Mouse (Mus musculus): Measurements from ENCODE around the gene Ptprf.

Gene Ptprf

GRCm38 (mm10) chr4:118282182-118282562 is 9.0 kb downstream of the Ptprf start:
- DNase-seq = no peak

DNA sequence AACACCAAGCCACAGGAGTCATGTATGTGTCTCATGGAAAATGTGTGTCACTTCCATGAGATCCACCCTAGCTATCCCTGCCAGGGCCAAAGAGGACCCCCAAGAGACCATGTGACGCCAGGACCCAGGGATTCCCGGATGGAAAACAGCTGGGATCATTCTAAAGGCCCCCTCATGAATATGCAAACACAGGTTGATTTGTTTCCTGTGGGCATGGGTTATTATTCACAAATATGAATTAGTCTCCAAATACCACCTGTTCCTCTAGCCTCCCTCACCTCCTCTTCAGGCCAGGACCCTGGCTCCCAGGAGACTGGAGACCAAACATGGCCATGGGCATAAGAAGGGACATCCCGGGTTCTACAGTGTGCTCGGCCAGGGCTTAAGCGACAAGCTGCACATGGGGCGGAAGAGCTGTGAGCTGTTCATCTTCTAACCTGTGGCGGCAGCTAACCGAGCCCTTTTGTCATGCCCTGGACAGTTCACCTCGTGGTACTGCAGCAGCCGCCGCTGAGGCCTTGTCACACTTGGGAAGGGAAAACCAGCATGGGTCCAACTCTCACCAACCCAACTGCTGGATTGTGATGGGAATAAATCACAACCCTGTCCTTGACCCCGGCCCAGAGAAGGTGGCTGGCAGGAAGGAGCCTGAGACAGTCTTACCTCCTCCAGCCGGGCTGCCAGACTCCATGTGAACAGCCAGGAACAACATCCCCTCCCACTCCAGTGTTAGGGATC is 9.6 kb downstream of the Ptprf start:
- DNase-seq = no peak

DNA sequence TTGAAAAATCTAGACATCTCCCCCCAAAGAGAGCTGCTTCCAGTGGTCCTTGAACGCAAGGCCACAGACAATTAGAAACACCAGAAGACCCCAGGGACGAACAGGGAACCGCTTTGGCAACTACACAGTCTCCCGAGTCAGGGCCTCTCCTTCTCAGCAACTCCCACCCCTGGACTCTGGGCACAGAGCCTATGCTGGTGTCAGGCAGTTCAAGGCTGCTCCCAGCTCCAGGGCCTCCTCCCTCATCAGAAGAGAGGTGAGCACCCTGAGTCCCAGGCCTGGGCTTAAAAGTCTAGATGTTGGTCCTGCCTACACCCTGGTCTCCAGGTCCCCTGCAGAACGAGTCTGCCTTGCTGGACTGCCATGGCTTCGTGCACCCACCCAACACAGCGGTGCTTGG is 10.7 kb downstream of the Ptprf start:
- no peak for DNase-seq

DNA sequence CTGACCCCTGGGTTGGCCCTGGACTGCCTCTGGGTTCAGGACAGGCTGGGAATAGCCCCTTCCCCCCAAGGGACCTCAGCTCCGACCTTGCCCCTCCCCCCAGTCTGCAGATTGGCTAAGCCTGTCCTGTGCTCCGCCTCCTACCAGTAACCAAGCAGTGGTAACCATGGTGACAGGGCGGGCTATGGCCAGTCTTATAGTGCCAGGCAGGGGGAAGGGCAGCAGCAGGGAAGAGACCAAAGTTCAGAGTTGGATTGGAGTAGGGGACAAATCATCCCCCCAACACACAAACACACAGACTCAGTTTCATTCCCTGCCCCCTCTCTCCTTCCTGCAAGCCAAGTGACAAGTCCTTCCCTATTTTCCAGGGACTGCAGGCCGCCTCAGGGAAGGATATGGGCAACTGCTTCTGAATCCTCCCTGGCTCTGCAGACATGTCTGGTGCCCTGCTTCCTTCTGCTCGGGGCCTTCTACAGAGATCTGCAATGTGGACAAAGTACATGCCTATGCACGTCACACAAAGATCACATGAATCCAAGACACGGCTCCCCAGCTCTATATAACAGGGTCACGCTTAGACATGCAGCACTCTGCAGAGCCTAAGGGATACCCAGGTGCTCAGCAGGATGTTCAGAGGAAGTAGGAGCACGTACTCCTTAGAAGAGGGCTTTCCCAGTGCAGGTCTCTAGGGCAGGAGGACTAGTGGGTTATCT is 14.5 kb downstream of the Ptprf start:
- peak; percentile 94 for DNase-seq

DNA sequence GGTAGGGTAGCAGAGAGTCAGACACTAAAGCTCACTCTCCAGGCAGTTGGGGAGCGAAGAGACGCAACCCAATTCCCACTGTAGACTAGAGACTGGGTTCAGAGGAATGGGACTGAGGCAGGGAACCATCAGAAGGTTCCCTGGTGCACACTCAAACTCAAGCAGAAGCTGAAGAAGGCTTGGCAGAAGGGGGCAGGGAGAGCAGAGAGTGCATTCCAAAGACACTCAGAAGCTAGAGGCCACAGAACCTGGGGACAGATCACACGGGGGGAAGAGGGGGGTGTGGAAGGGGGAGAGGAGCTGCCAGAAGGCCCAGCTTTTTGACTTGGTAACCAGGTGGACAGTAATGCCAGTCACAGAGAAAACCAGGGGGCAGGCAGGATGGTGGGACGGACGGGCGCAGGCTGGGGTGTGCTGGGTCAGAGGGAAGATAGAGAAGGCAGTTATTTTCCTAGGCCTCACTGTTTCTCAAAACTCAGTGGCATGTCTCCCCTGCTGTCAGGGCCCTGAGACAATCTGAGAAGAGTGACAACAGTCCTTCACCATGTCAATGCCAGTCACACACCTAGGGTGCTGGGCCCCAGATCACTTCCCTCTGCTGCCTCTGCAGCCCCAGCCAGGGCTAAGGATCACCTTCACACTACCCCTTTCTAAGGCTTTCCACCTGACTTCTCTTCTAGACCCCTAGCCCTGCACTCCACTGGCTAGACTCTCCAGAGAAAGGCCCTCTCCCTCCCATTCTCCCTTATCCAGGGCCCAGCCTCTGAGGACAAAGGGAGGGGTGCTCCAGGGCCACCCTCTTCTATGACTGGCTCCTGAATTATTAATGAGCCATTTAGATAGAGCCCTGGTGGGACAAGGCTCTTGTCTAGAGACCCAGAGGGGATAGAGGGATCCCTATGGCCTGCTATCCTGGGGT is 15.3 kb downstream of the Ptprf start:
- DNase-seq = no peak

DNA sequence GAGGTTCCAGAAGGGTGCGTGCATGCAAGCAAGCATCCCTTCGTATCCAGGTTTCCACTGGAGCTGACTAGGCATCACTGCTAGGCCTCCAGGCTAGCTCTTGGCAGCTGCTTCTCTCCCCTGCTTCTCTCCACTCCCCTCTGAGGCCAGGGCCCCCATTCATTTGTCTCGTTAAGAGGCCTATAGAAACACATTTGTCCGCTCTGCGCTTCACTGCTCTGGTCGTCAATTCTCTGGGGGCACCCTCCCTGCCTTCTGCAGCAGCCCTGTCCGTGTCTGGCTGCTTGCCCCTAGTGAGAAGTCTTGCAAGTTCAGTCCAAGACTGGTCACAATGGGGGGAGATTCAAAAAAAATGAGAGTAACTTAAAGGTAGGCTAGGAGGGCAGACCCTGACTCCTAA is 16.7 kb downstream of the Ptprf start:
- DNase-seq = peak in 1 of 2 experiments; percentile 55

GRCm38 (mm10) chr4:118273998-118274397 is 17.2 kb downstream of the Ptprf start:
- no peak for DNase-seq

DNA sequence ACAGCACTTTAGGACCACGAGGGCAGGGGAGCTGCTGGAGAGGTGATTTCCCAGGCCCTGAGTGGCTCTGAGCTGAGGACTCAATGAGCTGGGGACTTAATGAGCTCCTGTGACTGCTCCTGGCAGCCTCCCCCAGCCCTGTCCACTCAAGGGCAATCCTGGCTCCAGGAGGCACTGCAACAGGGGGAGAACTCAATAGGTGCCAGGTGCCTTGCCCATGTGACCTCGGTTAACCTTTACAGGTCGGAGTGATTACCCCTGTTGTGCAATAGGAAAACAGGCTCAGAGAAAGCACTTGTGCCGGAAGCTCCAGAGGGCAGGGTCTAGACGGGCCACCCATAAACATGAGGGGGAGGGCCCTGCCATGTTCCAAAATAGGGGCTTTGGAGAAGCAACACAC is 17.7 kb downstream of the Ptprf start:
- DNase-seq = no peak

- DNase-seq = no peak
Observed at GRCm38 (mm10) chr4:118272871-118273270, 18.3 kb downstream of the Ptprf start.

GRCm38 (mm10) chr4:118272258-118272657 is 18.9 kb downstream of the Ptprf start:
- DNase-seq = peak; percentile 64 to 76

GRCm38 (mm10) chr4:118271556-118272074 is 19.6 kb downstream of the Ptprf start:
- DNase-seq = no peak

- no peak for DNase-seq
Observed at GRCm38 (mm10) chr4:118270706-118271105, 20.5 kb downstream of the Ptprf start.

DNA sequence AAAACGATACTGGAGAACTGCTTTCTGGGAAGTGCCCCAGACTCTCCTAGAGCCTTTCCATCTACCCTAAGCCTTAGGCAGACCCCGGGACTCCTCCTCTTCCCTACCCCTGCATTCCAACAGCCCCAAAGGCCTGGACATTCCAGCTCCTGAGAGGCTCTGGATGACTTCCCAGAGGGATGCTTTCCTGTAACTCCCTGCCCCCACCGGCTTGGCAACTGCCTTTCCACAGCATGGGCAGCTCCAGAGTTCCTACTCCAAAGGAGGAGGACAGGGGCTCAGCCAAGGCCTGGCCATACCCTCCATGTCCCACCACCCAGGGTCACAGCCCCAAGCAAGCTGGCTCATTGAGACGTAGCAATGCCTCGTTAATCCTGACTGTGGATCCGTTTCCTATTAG is 21.2 kb downstream of the Ptprf start:
- peak; percentile 67 to 79 for DNase-seq

GRCm38 (mm10) chr4:118268429-118269212 is 22.6 kb downstream of the Ptprf start:
- DNase-seq = no peak

DNA sequence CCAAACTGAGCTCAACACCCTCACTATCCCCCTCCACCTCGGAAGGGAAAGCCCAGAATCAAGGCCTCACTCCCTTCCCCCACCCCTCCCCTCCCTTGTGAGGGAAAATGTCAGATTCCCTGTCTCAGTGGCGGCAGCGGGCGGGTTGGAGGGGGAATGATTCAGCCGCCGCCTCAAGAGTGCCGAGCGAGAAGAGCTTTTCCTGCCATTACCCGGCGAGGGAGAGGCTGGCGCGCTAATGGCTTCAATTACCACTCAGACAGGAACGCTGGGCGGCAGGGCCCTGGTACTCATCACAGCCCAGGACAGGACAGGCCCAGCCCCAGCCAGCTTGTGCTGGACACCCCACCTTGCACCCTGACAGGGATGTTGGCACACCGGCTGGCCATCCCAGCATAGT is 25.6 kb downstream of the Ptprf start:
- DNase-seq = no peak

DNA sequence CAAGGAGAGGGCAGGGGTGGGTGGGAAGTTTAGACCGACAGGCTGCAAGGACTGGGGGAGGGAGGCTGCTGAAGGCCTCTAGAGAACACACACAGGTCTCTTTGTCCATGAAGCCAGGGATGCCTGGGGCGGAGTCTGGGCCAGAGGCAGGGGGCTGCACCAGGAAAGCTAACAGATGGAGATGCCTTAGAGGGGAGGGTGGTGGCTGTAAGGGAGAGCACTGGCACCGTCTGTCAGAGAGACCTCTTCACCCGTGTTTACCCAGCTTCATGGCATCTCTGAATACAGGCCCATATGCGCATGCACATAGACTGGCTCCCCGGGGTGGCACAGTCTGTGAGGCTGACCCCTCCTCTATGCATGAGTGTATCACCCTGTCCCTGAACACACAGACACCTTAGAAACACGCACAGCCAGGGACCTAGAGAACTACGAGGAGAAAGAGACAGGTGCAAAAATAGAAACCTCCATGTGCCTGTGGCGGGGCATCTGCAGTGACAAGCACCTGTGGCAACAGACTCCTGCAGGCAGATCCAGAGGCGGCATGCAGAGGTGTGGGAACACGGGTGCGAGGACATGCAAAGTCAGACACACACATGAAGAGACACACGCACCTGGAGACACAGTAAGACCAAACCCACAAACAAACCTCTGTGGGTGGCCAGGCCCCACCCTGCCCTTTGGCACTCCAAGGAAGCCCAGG is 29.3 kb downstream of the Ptprf start:
- peak; percentile 57 to 68 for DNase-seq

- no peak for DNase-seq
Observed at GRCm38 (mm10) chr4:118261291-118261690, 29.9 kb downstream of the Ptprf start.

DNA sequence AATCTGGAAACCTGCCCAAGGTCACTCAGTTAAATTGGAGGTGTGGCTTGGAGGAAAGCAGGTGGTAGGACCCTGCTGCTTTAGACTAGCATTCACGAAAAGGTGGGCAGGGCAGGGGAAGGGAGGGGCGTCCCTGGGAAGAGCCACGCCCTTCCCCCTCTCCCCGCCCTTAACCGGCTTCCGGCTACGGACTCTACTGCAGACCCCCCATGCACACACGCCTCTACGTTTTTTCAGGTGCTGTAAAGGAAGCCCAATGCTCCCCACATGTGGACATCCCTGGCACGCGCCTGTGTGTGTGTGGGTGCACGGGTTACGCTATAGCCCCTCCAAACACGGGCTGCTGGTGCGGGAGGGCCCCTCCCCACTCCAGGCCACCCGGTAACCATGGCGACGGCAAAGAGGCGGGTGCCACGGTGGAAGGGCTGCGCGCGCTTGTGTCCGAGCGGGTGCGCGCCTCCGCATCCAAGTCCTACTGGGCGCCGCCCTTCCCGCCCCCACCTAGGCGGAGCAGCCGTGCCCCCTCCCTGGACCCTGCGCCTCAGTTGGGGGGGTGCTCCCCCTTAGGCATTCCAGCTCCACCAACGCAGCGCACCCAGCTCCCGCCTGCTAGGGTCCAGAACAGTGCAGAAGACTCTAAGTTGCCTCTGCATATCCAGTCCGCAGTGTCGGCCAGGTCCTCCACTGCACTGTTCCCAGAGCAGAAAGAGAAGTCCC is 30.5 kb downstream of the Ptprf start:
- DNase-seq = peak; percentile 88 to 90

DNA sequence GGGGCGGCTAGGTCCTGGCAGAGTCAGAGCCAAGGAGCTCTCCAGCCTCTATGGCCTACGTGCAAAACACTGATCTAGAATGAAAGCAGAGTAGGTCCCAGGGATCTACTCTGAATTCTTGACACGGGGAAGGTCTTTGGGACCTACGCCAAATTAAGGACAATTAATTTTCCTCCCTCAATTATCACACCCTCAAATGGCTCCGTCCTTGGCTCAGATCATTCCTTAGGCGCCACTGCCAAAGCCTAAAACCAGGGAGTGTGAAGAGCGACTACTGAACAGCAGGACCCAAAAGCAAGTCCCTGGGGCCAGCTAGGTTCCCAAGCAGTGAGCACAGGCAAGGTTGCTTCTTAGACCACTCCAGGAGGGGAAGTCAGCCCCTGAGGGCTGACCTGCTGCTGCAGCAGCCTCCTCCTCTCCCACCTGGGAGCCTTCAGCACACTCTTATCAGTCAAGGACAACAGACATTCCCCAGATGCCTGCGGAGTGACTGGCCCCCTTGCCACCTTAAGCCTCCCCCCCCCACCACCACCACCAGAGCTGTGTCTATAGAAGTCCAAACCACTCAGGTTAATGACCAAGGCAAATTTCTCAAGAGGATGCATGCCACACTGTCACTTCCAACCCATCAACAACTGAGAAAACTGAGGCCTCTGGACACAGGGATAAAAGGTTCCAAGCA is 31.3 kb downstream of the Ptprf start:
- peak; percentile 44 to 53 for DNase-seq

DNA sequence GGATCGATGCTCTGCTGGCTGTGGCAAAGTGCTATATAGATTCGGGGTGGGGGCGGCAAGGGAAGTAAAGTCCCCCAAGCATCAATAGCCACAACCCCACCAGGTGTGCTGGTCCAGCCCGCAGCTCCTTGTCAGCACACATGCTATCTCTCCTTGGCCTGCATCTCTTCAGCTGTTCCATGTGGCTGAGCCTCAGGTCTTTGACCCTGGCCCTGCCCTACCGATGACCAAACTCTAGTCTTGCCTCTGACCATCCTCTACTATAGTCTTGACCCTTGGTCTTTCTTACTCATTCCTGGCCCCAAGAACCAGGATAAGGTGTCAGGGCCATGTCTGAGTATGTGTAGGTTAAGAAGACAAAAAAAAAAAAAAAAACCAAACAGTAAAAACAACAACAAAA is 33.2 kb downstream of the Ptprf start:
- no peak for DNase-seq

All from cerebellum, postnatal 10 days (tissue).